Mouse (Mus musculus) right cerebral cortex, postnatal 36 days (tissue): ENCODE measurements at regions not wholly inside any gene's neighbourhood (a gene's known extent, or its start where the extent isn't known, plus 50 kb on each side); places are given as distances from the start of the nearest gene placed in this dataset.
"Not testable (repeated sequence)": the region's sequence is repeated elsewhere in the genome, so short reads cannot be mapped to it uniquely, and the experiment has no call there.

Experiments
- DNase-seq, 2 experiments: peaks; one replicate each; pipeline ENCODE4 v3.0.0; 2022; ENCODE audit warnings: low spot score in 2 of 2, mixed read lengths in 1 of 2

DNA sequence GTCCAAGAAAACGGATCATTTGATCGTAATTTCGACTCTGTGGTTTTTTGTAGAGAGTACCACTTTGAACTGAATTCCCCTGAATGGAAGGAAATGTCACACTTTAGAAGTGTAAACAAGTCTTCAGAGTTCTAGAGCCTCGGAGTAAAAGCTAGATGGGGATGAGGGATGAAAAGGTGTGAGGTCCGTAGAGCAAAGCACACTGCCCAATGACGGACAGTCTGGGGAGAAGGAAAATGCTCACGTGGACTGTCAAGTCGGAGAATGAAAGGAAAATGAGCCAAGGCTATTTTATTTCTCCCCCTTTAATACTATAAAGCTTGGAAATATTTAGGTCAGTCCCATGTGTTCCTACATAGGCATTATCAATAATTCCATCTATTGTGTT lies 484.5 kb upstream of the Hsf2 start:
- DNase-seq = no peak

DNA sequence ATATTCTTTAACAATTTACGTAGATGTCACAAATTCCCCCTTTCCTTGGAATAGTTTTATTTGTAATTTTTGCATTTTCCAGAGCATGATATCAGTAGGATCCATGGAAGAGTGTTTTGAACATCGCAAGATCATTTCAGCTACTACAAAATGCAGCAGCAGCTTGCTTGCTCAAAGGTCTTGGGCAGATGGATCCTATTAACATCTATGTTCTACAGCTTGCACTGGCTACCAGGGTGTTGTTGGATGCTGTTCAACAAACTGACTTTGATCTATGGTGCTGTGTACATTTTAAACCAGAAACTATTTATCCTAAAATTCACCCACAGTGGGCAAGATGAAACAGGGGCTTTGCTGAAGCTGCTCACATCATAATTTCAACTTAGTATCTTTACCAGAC lies 448.5 kb upstream of the Hsf2 start:
- no peak for DNase-seq

DNA sequence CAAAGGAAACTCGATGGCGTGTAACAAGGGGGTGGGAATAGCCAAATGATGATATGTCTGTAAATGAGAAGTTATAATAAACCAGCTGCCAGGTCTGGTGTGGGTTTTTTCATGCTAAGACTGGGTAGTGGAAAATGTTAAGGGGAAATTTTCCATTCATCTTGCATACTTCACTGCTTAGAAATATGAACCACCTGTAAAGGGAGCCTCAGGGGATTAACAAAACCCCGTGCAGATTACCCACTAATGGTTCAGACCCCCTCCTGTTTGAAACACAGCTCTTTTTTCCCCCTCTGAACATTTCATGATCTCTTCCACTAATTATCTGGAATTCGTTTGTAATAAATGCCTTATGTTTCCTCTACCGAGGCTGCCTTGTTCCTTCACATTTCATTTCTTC lies 446.0 kb upstream of the Hsf2 start:
- no peak for DNase-seq

DNA sequence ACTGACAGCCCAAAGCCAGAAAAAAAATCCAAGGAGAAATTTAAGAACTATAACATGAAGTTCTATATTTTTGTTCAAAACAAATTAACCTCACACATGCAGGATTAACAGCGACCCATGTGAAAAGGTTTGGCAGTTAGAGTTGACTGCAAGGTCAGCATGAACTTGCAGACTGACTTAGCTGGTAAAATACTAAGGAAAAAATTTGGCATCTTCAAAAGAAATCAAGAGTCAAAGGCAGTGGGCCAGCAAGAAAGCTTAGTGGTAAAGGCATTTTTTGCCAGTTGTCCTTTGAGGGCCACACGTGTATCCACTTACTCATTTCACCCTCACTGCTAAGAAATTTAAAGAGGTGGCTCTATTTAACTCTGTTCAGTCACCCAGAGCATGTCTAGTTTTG lies 440.2 kb upstream of the Hsf2 start:
- DNase-seq = no peak

DNA sequence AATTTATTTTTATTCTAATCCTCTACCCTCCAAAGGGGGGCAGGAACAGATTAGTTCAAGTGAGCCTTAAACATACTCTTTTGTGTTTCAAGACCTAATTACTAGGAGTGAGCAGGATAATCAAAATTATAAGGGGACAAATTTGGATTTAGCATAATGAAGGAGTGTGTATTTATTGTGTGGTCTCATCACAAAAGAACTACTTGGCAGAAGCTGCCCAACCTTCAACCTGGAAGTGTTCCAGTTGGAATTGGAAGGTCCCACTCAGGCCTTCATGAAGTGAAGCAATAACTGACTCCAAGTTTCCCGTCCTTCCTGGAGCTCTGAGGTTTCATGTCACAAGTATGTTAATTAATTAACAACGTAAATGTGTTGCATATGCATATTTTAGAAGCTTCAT lies 439.3 kb upstream of the Hsf2 start:
- no peak for DNase-seq

DNA sequence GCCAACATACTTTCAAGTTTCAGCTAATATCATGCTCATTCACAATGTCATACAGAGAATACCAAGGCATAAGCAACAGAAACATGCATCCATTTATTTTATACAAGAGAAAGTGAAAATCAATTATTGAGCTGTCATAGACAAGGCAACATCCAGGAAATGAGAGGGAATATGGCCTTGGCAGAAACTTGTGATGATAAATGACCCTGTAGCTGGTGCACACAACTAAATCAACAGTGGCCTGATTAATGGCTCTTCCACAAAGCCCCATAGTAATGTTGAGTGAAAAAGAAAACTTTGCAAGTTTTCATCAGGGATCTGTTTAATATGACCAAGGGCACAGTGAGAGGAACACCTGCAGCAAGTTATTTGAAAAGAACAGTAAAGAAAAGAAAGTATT lies 438.5 kb upstream of the Hsf2 start:
- DNase-seq = no peak

DNA sequence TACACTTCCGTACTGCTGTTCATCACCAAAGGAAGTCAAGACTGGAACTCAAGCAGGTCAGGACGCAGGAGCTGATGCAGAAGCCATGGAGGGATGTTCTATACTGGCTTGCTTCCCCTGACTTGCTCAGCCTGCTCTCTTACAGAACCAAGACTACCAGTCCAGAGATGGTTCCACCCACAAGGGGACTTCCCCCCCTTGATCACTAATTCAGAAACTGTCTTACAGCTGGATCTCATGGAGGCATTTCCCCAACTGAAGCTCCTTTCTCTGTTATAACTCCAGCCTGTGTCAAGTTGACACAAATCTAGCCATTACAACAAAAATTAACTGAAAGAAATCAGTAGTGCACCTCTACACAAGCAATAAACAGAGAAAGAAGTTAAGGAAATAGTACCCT lies 432.8 kb upstream of the Hsf2 start:
- not testable (repeated sequence) for DNase-seq

DNA sequence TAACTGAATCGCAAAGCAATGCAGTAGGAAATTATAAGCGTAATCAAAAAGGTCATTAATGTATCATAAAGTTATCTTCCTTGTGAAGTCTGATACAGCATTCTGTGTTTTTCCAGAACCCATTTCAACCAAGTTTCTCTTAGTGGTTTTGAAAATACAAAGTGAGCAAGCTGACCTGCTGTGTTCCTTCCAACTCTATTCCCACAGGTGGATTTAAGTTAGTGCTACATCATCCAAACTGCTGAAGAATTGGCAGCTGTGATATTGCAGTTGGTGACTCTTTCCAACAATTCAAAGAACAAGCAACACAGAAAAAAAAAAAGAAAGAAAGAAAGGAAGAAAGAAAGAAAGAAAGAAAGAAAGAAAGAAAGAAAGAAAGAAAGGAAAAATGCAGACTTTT lies 396.1 kb upstream of the Hsf2 start:
- DNase-seq = no peak

DNA sequence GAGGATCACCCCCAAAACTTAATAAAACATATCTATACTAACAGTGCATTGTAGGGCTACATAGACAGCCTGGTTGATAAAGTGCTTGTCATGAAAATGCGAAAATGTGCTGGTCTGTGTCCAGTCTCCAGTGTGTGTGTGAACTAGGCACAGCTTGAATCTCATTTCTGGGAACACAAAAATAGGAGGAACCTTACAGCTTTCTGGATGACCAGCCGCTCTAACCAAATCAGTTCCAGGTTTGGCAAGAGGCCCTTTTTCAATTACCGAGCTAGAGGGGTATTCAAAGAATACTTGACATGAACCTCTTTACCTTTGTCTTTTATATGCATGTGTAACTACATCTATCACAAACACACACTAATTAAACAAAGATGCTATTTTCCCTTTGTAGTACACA lies 390.3 kb upstream of the Hsf2 start:
- no peak for DNase-seq

DNA sequence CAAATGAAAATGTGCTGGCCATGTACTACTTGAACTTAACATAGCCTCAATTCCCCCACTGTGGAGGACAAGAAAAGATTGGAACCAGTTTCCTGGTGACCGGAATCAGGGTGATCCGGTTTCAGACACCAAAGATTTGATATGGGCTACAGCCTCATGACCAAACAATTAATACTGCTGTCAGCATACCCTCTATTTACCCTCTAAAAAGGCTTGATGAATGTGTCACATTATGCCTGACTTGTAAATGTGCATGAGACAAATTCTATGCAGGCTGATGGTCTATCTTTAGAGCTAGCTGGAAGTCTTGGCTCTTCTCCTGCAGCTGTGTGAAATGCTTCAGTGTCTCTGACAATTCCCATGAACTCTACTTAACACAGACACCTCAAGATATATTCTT lies 372.8 kb upstream of the Hsf2 start:
- no peak for DNase-seq

DNA sequence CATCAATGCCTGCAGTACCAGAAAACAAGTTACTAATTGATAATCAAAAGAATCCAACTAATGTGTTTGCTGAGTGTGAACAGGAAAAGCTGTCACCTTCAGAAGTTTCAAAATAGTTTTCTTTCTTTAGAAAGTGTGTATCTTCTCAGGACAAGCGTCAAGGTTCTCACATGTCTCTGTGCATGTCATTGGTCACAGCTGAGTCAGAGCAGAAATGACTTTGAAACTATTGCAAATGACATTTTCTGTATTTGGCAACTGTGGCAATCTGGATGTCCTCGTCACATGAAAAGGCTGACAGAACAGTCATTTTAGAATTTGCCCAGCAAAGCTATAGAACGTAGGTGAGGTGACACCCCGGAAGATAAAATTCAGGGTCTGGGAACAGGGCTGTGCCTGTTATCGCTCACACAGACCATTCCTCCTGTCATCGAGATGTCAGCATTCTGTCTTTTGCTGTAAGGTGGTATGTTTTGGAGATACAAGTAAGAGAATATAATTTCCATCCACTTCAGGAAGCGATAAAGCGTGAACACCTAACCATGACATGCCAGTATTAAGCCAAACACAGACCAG lies 371.4 kb upstream of the Hsf2 start:
- no peak for DNase-seq

DNA sequence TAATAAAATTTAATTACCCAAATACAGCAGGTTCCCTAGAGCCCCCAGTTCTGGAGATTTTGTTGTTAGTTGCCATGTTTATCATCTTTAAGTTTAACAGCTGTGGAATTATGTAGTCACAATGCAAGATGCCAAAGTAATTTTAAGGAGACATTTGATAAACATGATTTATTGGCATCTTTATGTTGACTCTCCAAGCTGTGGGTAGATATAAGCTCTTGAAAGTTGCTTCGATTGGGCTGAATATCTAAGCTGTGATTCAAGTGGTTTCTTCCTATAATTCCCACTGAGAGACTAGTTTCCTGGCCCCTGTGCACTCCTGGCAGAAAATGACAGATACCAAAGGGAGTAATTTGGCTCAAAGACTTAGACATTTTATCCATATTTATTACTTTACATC lies 364.7 kb upstream of the Hsf2 start:
- DNase-seq = no peak

DNA sequence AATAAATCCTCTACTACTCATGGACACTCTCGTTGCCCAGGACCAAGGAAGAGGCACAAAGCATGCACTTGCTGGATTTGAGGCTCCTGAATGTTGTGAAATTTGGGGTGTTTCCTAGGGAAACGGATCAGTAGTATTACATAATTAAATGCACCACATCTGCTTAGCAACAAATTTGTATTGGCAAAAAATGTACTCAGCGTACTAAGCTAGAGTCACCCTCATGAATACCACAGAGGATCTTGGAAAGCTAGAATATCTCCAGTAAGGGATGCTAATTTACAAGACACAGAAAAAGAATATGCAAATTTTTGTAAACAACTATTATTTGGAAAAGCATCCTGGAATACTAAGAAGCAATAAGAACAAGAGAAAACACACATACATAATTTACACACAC lies 359.0 kb upstream of the Hsf2 start:
- DNase-seq = no peak

DNA sequence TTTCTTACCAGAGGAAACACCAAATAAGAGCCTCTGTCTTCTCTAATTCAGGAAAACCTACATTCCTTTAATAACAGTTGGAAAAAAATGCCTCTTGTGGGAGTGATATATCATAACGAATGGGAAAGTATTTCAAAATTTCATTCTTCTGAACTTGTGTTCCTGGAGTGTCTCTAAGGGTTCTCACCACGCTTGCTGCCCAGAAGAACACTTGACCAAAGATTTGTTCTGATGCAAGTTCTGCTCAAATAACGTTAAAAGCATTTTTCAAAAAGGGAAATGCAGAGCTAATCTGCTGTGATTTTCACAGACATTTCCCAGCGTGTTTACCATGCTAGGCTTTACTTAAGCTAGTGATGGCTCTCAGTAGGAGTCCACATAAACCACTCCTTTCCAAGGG lies 329.8 kb upstream of the Hsf2 start:
- no peak for DNase-seq

DNA sequence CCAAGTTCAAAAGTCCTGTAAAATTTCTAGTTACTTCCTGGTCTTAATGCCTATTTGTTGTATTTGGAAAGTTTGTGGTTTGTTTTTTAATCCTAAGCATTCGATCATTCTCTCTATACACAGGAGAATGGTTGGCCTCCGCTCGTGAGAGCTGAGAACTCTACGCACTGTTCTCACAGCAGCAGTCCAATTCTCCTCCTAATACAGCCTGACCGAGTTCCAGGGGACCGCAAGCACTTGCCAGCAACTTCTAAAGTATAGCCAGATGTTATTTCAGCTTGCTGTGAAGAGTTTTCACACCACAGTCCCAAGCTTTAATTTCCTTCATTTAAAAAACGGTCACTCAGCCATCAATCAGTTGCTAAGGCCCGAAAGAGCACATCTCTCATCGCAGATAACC lies 329.3 kb upstream of the Hsf2 start:
- no peak for DNase-seq

DNA sequence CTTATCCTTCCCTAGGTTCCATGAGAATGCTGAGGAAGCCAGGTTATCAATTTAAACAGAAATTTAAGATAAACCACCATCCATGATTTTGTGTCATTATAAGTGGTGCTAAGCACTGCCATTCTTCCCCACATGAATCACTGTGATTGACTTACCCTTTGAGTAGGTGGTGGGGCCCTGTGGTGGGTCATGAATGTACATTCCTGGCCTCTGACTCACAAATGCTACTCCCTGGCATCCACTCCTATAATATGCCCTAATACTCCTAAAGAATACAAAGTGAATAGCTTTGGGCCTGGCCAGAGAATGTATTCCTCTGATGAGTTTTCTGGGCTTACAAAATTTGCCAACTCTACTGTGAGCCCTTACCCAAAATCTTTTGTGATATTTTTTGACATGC lies 325.6 kb upstream of the Hsf2 start:
- no peak for DNase-seq

DNA sequence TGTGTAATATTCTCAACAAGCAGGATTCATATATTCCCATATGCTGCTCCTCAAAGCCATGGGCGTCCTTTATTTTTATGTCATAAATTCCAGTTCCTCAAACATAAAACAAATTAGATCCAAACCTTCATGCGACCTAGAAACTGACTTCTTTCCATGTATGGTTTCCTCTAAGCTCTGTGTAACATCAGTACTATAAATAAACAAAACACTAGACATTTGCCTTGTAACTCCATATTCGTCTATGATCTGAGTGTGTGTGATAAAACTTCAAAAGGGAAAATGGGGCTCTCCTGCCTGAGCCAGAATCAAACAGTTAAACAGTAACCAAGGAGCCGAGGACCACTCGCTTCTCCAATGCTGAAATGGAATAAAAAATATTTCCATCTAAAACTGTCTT lies 322.8 kb upstream of the Hsf2 start:
- DNase-seq = no peak

DNA sequence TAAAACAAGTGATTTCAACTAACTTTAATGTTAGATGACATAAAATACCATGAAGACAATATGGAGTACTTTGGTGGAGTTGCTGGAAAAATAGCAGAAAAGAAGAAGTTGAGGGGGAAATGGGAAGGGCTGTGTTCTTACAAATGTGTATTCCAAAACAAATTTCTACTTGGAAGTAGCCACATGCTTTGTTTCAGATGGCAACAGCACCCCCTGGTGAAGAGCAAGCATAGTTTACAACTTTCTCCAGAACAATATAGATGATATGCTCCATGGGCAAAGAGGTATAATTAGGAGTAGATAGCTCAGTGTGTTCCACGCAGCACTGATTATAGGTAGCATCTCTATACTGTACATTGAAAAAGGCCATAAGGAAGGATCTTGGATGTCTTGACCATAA lies 302.6 kb upstream of the Hsf2 start:
- no peak for DNase-seq

DNA sequence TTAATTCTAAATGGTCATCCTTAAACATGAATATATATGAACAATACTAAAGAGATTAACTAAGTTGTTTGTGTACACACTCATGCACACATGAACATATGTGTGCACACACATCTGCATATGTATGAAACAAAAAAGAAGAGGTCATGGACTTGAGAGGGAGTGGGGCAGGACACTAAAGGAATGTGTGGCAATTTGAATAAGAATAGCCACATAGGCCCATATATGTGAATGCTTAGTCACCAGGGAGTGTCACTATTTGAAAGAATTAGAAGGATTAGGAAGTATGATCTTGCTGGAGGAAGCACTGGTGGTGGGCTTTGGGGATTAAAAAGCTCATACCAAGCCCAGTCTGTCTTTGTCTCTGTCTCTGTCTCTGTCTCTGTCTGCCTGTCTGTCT lies 275.5 kb upstream of the Hsf2 start:
- DNase-seq = no peak

DNA sequence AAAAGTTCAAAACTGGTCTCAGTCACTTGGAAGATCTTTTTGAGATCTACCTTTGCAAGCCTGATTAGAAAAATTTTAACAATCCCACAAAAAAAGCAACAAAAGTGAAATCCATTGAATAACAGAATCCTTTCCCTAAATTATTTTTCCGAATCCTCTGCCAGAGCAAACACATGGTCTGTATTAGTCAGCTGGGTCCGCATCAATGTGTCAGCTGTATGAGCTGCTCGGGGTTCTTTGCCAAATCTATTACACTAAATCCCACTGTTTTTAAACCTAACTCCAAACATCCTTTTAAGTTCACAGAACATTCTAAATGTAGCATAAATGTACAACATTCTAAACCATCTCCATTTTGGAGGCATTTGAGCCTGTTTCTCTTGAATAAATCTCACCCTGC lies 255.1 kb upstream of the Hsf2 start:
- DNase-seq = no peak

DNA sequence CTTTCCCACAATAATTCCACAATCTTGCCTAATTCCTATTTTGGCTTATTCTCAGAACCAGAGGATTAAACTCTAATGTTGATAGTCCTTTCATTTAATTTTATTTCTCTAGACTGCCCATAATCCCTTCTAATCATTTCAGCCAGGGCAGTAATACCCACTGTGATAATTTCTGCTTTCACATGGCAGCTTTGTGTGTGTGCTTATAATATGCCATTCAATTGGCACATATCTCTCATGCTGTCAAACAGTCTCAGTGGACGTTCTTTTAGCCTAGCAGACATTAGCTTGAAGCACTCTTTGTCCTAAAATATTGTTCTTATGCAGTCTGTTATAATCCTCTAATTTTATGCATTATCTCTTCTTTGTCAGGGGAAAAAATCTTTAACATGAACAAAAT lies 205.0 kb upstream of the Hsf2 start:
- DNase-seq = no peak

DNA sequence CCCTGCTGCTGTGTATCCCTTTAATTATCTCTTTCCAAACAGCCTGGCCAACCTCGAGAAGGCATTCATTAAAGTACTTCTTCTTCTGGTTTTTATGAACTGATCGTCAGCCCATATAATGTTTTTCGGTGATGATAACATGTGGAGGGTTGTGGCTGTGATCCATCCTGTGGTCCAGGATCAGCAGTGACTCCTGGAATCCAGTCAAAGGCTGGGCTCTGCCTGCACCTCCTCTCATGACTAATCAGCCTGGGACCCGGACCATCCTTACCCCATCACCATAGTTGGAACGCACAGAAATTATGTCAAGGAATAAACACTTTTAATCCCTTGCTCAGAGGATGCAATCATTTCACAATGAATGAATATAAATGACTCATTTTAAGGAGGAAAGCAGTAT lies 203.3 kb upstream of the Hsf2 start:
- no peak for DNase-seq

DNA sequence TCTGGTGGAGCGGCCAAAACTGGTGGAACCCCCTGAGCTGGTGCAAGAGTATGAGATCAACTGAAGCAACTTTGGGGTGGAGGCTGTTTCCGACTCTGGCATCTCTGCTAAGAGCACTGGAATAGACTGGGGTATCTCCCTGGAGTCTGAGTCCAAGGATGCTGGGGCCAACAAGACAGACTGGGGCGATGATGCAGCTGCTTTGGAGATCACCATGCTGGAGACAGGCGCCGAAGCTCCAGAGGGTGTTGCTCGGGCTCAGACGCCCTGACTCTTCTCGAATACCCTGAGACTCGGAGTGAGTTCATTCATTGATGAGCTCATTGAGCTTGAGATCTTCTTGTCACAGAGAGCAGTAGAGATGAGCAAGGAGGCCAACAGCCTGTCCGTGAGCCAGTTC lies 194.6 kb upstream of the Hsf2 start:
- DNase-seq = no peak

DNA sequence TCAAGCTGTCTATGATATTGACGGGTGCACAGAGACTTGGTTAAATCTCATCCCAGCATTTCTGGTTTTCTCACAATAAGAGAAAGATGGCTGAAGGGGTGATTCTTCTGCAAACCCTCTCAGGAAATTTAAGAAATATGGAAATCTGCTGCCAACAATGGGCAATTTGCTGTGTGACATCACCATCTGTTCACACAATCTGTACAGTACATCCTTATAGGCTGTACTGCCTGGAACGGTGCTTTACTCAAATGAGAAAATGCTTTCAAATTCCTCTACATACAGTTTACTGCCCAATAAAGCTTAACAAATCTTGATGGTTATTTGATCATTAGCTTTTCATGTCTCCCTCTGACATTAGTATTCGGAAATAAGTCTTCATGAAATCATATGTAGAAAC lies 172.4 kb upstream of the Hsf2 start:
- DNase-seq = no peak

DNA sequence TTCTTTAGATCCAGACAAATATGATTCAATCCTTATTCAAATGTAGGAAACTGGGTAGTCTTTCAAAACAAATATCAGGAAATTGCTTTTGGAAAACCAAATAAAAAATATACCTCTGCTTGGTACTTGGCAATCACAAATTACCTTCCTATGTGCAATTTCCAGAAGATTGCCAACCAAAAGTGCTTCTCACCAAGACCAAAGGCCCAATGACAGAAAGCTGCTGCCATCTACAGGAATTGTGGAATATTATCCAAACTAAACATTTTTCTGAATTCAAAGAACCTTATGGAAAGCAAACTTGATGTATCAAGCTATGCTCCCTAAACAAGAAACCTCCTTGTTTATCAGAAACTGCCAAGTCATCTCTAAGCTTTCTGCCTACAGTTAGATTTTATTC lies 169.1 kb upstream of the Hsf2 start:
- no peak for DNase-seq
